15 mouse cellular contexts compared by ENCODE assay signal in the genomic region with DNA sequence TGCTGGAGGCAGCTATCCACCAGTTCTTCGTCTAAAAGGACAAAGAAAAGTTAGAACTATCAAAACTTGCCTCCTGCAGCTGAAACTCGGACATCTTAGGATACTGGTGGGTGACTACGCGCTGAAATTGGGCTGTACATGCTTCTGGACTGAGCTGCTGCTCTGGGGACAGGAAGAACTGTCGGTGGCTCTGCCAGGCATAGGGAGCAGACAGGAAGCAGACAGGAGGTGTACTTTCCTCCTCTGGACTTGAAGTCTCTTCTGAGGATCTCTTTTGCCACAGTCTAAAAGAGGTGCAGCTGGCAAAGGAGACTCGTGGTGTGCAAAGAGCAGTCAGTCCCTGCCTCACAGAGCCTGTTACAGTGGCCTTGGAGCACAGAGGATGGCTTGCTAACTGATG. TPM values are rescaled to one million over a fixed set of nuclear protein-coding genes. Genes with fewer than 3 reads are reported as not detected.
"Had no signal": no experiment of that assay in that cellular context is flagged by ENCODE, and none has a peak within 500 bp of the region (broad histone marks: within the 10 kb centered on the region; RNA-seq: fewer than 3 reads in every experiment).

No protein-coding gene starts in this region.

- H3K4me1 ChIP-seq: intestine, embryonic 15.5 days; neural tube, embryonic 15.5 days; stomach, embryonic 15.5 days had no signal

- H3K27ac ChIP-seq: intestine, embryonic 15.5 days; left cerebral cortex, adult 2 months; limb, embryonic 10.5 days; liver, embryonic 12.5 days; neural tube, embryonic 15.5 days; stomach, embryonic 15.5 days had no signal

- H3K4me2 ChIP-seq: intestine, embryonic 15.5 days; liver, embryonic 12.5 days; neural tube, embryonic 15.5 days; stomach, embryonic 15.5 days had no signal

- H3K9me3 ChIP-seq: intestine, embryonic 15.5 days; limb, embryonic 10.5 days; liver, embryonic 12.5 days; neural tube, embryonic 15.5 days; stomach, embryonic 15.5 days had no signal

- H3K9ac ChIP-seq: intestine, embryonic 15.5 days; liver, embryonic 12.5 days; neural tube, embryonic 15.5 days; stomach, embryonic 15.5 days had no signal

- DNase-seq: kidney, adult 2 months; kidney, postnatal 25 days; midbrain, embryonic 14.5 days; right cerebral cortex, postnatal 4 days; spleen, adult 18-20 months; thymus, adult 2 months; thymus, postnatal 25 days had no signal

- H3K27me3 ChIP-seq: intestine, embryonic 15.5 days; liver, embryonic 12.5 days; neural tube, embryonic 15.5 days; stomach, embryonic 15.5 days had no signal

- H3K36me3 ChIP-seq: intestine, embryonic 15.5 days; limb, embryonic 10.5 days; liver, embryonic 12.5 days; neural tube, embryonic 15.5 days; stomach, embryonic 15.5 days had no signal

- H3K4me3 ChIP-seq: intestine, embryonic 15.5 days; left cerebral cortex, adult 2 months; limb, embryonic 10.5 days; liver, embryonic 12.5 days; myocyte; neural tube, embryonic 15.5 days; stomach, embryonic 15.5 days had no signal

- ATAC-seq: intestine, embryonic 15.5 days; liver, embryonic 12.5 days had no signal

RNA-seq across cellular contexts. Expression of gene Vsig2, which starts 53.6 kb away (rescaled TPM):
- polyA plus RNA-seq: myocyte; neural tube, embryonic 11.5 days had no signal
